Mouse (Mus musculus): Measurements from ENCODE around the gene Pla2g15. TPM values are rescaled to one million over a fixed set of nuclear protein-coding genes. Genes with fewer than 3 reads are reported as not detected.

The Pla2g15 gene
- polyA plus RNA-seq, 1 experiment = 1.9 TPM

- Histone ChIP-seq H3K27me3 (ENCODE audit: control insufficient read depth, insufficient read depth, low read length) (no peaks in the 10 kb centered on the region), H3K27ac (ENCODE audit: control insufficient read depth, insufficient read depth, low read depth, low read length) (no peak overlapping the region), H3K36me3 (ENCODE audit: control insufficient read depth, insufficient read depth, low read length) (0 out of 2 replicates have a peak, but pooled peaks cover 1% of the 10 kb centered on the region), H3K4me1 (ENCODE audit: control insufficient read depth, insufficient read depth, low read length) (no peaks in the 10 kb centered on the region), H3K4me3 (ENCODE audit: control insufficient read depth, low read depth, low read length) (no peak overlapping the region)
- TF ChIP-seq POLR2A (IDR thresholded peaks at IDR 0.05; ENCODE audit: control insufficient read depth, low read depth, low read length) (no peak), CTCF (IDR thresholded peaks at IDR 0.05; ENCODE audit: control insufficient read depth, insufficient read depth, insufficient replicate concordance, low read depth, low read length) (no peak)
Measured at GRCm38 (mm10) chr8:106112514-106112913, 37.7 kb upstream of the Pla2g15 start.

GRCm38 (mm10) chr8:106115897-106116296, 34.3 kb upstream of the Pla2g15 start:
- Histone ChIP-seq H3K27ac (ENCODE audit: control insufficient read depth, insufficient read depth, low read depth, low read length) (no peak overlapping the region), H3K27me3 (ENCODE audit: control insufficient read depth, insufficient read depth, low read length) (no peaks in the 10 kb centered on the region), H3K36me3 (ENCODE audit: control insufficient read depth, insufficient read depth, low read length) (no peaks in the 10 kb centered on the region), H3K4me1 (ENCODE audit: control insufficient read depth, insufficient read depth, low read length) (no peaks in the 10 kb centered on the region), H3K4me3 (ENCODE audit: control insufficient read depth, low read depth, low read length) (no peak overlapping the region)
- TF ChIP-seq CTCF (IDR thresholded peaks at IDR 0.05; ENCODE audit: control insufficient read depth, insufficient read depth, insufficient replicate concordance, low read depth, low read length) (peak; percentile 26; the same call in 1 of the 2 replicates), POLR2A (IDR thresholded peaks at IDR 0.05; ENCODE audit: control insufficient read depth, low read depth, low read length) (no peak)

- Histone ChIP-seq H3K27me3 (ENCODE audit: control insufficient read depth, insufficient read depth, low read length) (no peaks in the 10 kb centered on the region), H3K36me3 (ENCODE audit: control insufficient read depth, insufficient read depth, low read length) (no peaks in the 10 kb centered on the region), H3K4me1 (ENCODE audit: control insufficient read depth, insufficient read depth, low read length) (no peaks in the 10 kb centered on the region), H3K27ac (ENCODE audit: control insufficient read depth, insufficient read depth, low read depth, low read length) (no peak overlapping the region), H3K4me3 (ENCODE audit: control insufficient read depth, low read depth, low read length) (no peak overlapping the region)
- TF ChIP-seq CTCF (IDR thresholded peaks at IDR 0.05; ENCODE audit: control insufficient read depth, insufficient read depth, insufficient replicate concordance, low read depth, low read length) (no peak), POLR2A (IDR thresholded peaks at IDR 0.05; ENCODE audit: control insufficient read depth, low read depth, low read length) (no peak)
Measured at GRCm38 (mm10) chr8:106123443-106123842, 26.8 kb upstream of the Pla2g15 start.

GRCm38 (mm10) chr8:106126055-106126454, 24.1 kb upstream of the Pla2g15 start:
- TF ChIP-seq CTCF (IDR thresholded peaks at IDR 0.05; ENCODE audit: control insufficient read depth, insufficient read depth, insufficient replicate concordance, low read depth, low read length) (no peak), POLR2A (IDR thresholded peaks at IDR 0.05; ENCODE audit: control insufficient read depth, low read depth, low read length) (no peak)
- no peaks in the 10 kb centered on the region for H3K4me1 ChIP-seq (ENCODE audit: control insufficient read depth, insufficient read depth, low read length)
- no peaks in the 10 kb centered on the region for H3K27me3 ChIP-seq (ENCODE audit: control insufficient read depth, insufficient read depth, low read length)
- no peaks in the 10 kb centered on the region; the same call in 1 of the 2 replicates for H3K36me3 ChIP-seq (ENCODE audit: control insufficient read depth, insufficient read depth, low read length)
- H3K27ac ChIP-seq (ENCODE audit: control insufficient read depth, insufficient read depth, low read depth, low read length) = no peak overlapping the region
- no peak overlapping the region for H3K4me3 ChIP-seq (ENCODE audit: control insufficient read depth, low read depth, low read length)

- no peaks in the 10 kb centered on the region for H3K4me1 ChIP-seq (ENCODE audit: control insufficient read depth, insufficient read depth, low read length)
- no peaks in the 10 kb centered on the region; the same call in 1 of the 2 replicates for H3K36me3 ChIP-seq (ENCODE audit: control insufficient read depth, insufficient read depth, low read length)
- no peaks in the 10 kb centered on the region for H3K27me3 ChIP-seq (ENCODE audit: control insufficient read depth, insufficient read depth, low read length)
- no peak overlapping the region for H3K27ac ChIP-seq (ENCODE audit: control insufficient read depth, insufficient read depth, low read depth, low read length)
- no peak overlapping the region for H3K4me3 ChIP-seq (ENCODE audit: control insufficient read depth, low read depth, low read length)
- no peak for TF ChIP-seq POLR2A (IDR thresholded peaks at IDR 0.05; ENCODE audit: control insufficient read depth, low read depth, low read length)
- TF ChIP-seq CTCF (IDR thresholded peaks at IDR 0.05; ENCODE audit: control insufficient read depth, insufficient read depth, insufficient replicate concordance, low read depth, low read length) = no peak
Measured at GRCm38 (mm10) chr8:106127054-106127453, 23.1 kb upstream of the Pla2g15 start.

- TF ChIP-seq CTCF (IDR thresholded peaks at IDR 0.05; ENCODE audit: control insufficient read depth, insufficient read depth, insufficient replicate concordance, low read depth, low read length) (no peak), POLR2A (IDR thresholded peaks at IDR 0.05; ENCODE audit: control insufficient read depth, low read depth, low read length) (no peak)
- Histone ChIP-seq H3K4me3 (ENCODE audit: control insufficient read depth, low read depth, low read length) (no peak overlapping the region), H3K27ac (ENCODE audit: control insufficient read depth, insufficient read depth, low read depth, low read length) (no peak overlapping the region), H3K36me3 (ENCODE audit: control insufficient read depth, insufficient read depth, low read length) (no peaks in the 10 kb centered on the region; the same call in 1 of the 2 replicates), H3K4me1 (ENCODE audit: control insufficient read depth, insufficient read depth, low read length) (no peaks in the 10 kb centered on the region), H3K27me3 (ENCODE audit: control insufficient read depth, insufficient read depth, low read length) (no peaks in the 10 kb centered on the region)
Measured at GRCm38 (mm10) chr8:106127882-106128410, 22.3 kb upstream of the Pla2g15 start.

- TF ChIP-seq CTCF (IDR thresholded peaks at IDR 0.05; ENCODE audit: control insufficient read depth, insufficient read depth, insufficient replicate concordance, low read depth, low read length) = no peak
- no peak for TF ChIP-seq POLR2A (IDR thresholded peaks at IDR 0.05; ENCODE audit: control insufficient read depth, low read depth, low read length)
- H3K27me3 ChIP-seq (ENCODE audit: control insufficient read depth, insufficient read depth, low read length) = no peaks in the 10 kb centered on the region
- no peaks in the 10 kb centered on the region; the same call in 1 of the 2 replicates for H3K36me3 ChIP-seq (ENCODE audit: control insufficient read depth, insufficient read depth, low read length)
- H3K4me3 ChIP-seq (ENCODE audit: control insufficient read depth, low read depth, low read length) = no peak overlapping the region
- no peak overlapping the region for H3K27ac ChIP-seq (ENCODE audit: control insufficient read depth, insufficient read depth, low read depth, low read length)
- no peaks in the 10 kb centered on the region; the same call in 1 of the 2 replicates for H3K4me1 ChIP-seq (ENCODE audit: control insufficient read depth, insufficient read depth, low read length)
Measured at GRCm38 (mm10) chr8:106129232-106129930, 20.8 kb upstream of the Pla2g15 start.

Measured in testis, adult 2 months (tissue).